11 mouse cellular contexts compared by ENCODE assay signal in the genomic region with DNA sequence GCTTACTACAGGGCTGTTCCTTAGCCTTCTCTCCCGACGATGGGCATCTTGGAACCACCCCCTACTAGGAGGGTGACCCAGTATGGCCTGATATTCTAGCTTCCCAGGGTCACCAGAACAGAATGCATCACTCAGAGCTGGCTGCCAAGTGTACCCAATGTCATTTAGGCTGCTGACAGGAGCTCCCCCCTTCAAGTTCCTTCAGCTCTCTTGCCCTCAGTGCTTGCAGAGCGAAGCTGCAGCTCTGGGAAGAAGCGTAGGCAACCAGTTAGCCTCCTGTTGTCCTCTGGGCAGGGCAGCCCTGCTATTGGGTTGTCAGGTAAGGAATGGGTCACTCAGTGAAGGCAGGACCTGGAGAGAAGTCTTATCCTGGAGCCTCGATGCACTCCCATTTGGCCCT. TPM values are rescaled to one million over a fixed set of nuclear protein-coding genes. Genes with fewer than 3 reads are reported as not detected.
A peak's percentile ranks its signal among the peaks of the same experiment; 100 is the strongest.
DNase-seq lines count a peak whose midpoint lies in the region; ATAC-seq lines count a peak whose summit lies in the region.
"Had no signal": no experiment of that assay in that cellular context is flagged by ENCODE, and none has a peak within 500 bp of the region (broad histone marks: within the 10 kb centered on the region; RNA-seq: fewer than 3 reads in every experiment).

No protein-coding gene starts in this region.

- peak; percentile 50 to 62 for DNase-seq in adrenal gland, adult (ENCODE audit: inconsistent age in 2 of 2, low spot score in 1 of 2)
- DNase-seq in adrenal gland, adult 8-10 months = no peak
- DNase-seq in heart, postnatal 10 days = no peak
- peak; percentile 5 for DNase-seq in brain, adult 2 months (ENCODE audit: low read depth, low spot score)
- DNase-seq: lung, postnatal 14 days had no signal

- H3K9me3 ChIP-seq in heart, embryonic 16.5 days (replicated peaks; ENCODE audit: control insufficient read depth, low read length) = no peaks in the 10 kb centered on the region; the same call in 1 of the 2 replicates
- 0 out of 2 replicates have a peak, but pooled peaks cover 4% of the 10 kb centered on the region for H3K9me3 ChIP-seq in limb, embryonic 13.5 days

- no peak overlapping the region for H3K9ac ChIP-seq in heart, embryonic 16.5 days (ENCODE audit: low read length)
- H3K9ac ChIP-seq in limb, embryonic 13.5 days = peak overlapping the region; percentile 78; the same call in 1 of the 2 replicates

- ATAC-seq in heart, embryonic 16.5 days (replicated peaks; ENCODE audit: extremely low read depth, insufficient read depth, low FRiP score) = no peak
- no peak for ATAC-seq in limb, embryonic 13.5 days (ENCODE audit: low FRiP score, low read depth)
- no peak for ATAC-seq in erythroid progenitor cell, adult 5-6 weeks (replicated peaks; ENCODE audit: low FRiP score, poor library complexity, severe bottlenecking)
- no peak for ATAC-seq in megakaryocyte progenitor cell, adult 5-6 weeks (replicated peaks; ENCODE audit: poor library complexity)
- ATAC-seq: activated CD4-positive, CD25-positive, alpha-beta regulatory T cell, adult 4 months had no signal

- no peak overlapping the region for H3K4me3 ChIP-seq in heart, embryonic 16.5 days (ENCODE audit: low read length)
- no peak overlapping the region for H3K4me3 ChIP-seq in limb, embryonic 13.5 days

- H3K36me3 ChIP-seq in heart, embryonic 16.5 days (ENCODE audit: control insufficient read depth, insufficient read depth) = no peaks in the 10 kb centered on the region
- H3K36me3 ChIP-seq in limb, embryonic 13.5 days = peaks cover 20% of the 10 kb centered on the region

- H3K27ac ChIP-seq in heart, embryonic 16.5 days (ENCODE audit: low read length) = no peak overlapping the region
- no peak overlapping the region for H3K27ac ChIP-seq in limb, embryonic 13.5 days

- 62% methylated on average over 5 of the region's 5 CpGs for WGBS in heart, embryonic 16.5 days
- 61% methylated on average over 5 of the region's 5 CpGs for whole genome bisulfite sequencing in limb, embryonic 13.5 days

- H3K27me3 ChIP-seq in heart, embryonic 16.5 days (ENCODE audit: control insufficient read depth, insufficient read depth, low read length) = peaks cover 36% of the 10 kb centered on the region
- H3K27me3 ChIP-seq in limb, embryonic 13.5 days = peaks cover 32% of the 10 kb centered on the region

- H3K4me2 ChIP-seq in heart, embryonic 16.5 days (ENCODE audit: low read depth, low read length) = peak overlapping the region; percentile 90; the same call in 1 of the 2 replicates
- peak overlapping the region; percentile 92 for H3K4me2 ChIP-seq in limb, embryonic 13.5 days (replicated peaks)

- intact Hi-C loops in heart, postnatal 10 days (cut with DNase I) = no loop called here

- peaks cover 17% of the 10 kb centered on the region for H3K4me1 ChIP-seq in heart, embryonic 16.5 days (ENCODE audit: control insufficient read depth, insufficient read depth, low read length)
- peaks cover 28% of the 10 kb centered on the region for H3K4me1 ChIP-seq in limb, embryonic 13.5 days

RNA-seq across cellular contexts. Expression of a gene that starts 0.8 kb away (rescaled TPM):
- total RNA-seq in adrenal gland, adult 8-10 months (2022) = 10 to 100 TPM in 2 of 4 experiments, 1 to 10 TPM in 2; 5.1 to 13.1 (median 8.4) TPM
- polyA plus RNA-seq in heart, embryonic 16.5 days (2015; fragmentation: Nextera tagmentation; extraction: Ambion mirVana) = 5.5 and 7.8 TPM in 2 replicates
- total RNA-seq in heart, postnatal 10 days (2021) = under 1 TPM; 0.43 to 0.97 TPM
- 21.2 and 23.4 TPM in 2 replicates for polyA plus RNA-seq in limb, embryonic 13.5 days (2015; fragmentation: Nextera tagmentation; extraction: Ambion mirVana)
- total RNA-seq in erythroid progenitor cell, adult 5-6 weeks (2015; ENCODE audit: low replicate concordance) = not detected in 2 replicates
- not detected in 2 replicates for total RNA-seq in erythroid progenitor cell, adult 5-6 weeks (2017; ENCODE audit: low replicate concordance)
- 0.17 TPM in 1 of 2 replicates, not detected in the other for total RNA-seq in megakaryocyte progenitor cell, adult 5-6 weeks (2015)
- 0.12 TPM in 1 of 2 replicates, not detected in the other for total RNA-seq in megakaryocyte progenitor cell, adult 5-6 weeks (2017)
- total RNA-seq: liver, adult 2 months had no signal
- polyA plus RNA-seq: activated CD4-positive, CD25-positive, alpha-beta regulatory T cell, adult 4 months; liver, adult 2 months had no signal

RNA-seq across cellular contexts. Expression of a gene that starts 28.7 kb away (rescaled TPM):
- total RNA-seq in adrenal gland, adult 8-10 months (2022) = 1 to 10 TPM in 3 of 4 experiments, under 1 TPM in 1; 0.87 to 1.8 (median 1.5) TPM
- polyA plus RNA-seq in heart, embryonic 16.5 days (2015; fragmentation: Nextera tagmentation; extraction: Ambion mirVana) = 25.0 and 28.1 TPM in 2 replicates
- total RNA-seq in heart, postnatal 10 days (2021) = 1 to 10 TPM; 2.5 to 2.8 TPM
- polyA plus RNA-seq in limb, embryonic 13.5 days (2015; fragmentation: Nextera tagmentation; extraction: Ambion mirVana) = 35.5 and 36.6 TPM in 2 replicates
- total RNA-seq in erythroid progenitor cell, adult 5-6 weeks (2015; ENCODE audit: low replicate concordance) = 11.3 and 18.7 TPM in 2 replicates
- total RNA-seq in erythroid progenitor cell, adult 5-6 weeks (2017; ENCODE audit: low replicate concordance) = 18.9 and 38.9 TPM in 2 replicates
- total RNA-seq in megakaryocyte progenitor cell, adult 5-6 weeks (2015) = 5.2 and 5.3 TPM in 2 replicates
- total RNA-seq in megakaryocyte progenitor cell, adult 5-6 weeks (2017) = 14.6 and 17.8 TPM in 2 replicates

RNA-seq across cellular contexts. Expression of a gene that starts 38.8 kb away (rescaled TPM):
- total RNA-seq in adrenal gland, adult 8-10 months (2022) = 10 to 100 TPM; 55.3 to 90.7 (median 59.7) TPM
- 719 and 763 TPM in 2 replicates for polyA plus RNA-seq in heart, embryonic 16.5 days (2015; fragmentation: Nextera tagmentation; extraction: Ambion mirVana)
- total RNA-seq in heart, postnatal 10 days (2021) = 100 to 1,000 TPM; 260 to 267 TPM
- 147 and 154 TPM in 2 replicates for polyA plus RNA-seq in limb, embryonic 13.5 days (2015; fragmentation: Nextera tagmentation; extraction: Ambion mirVana)
- 106 and 143 TPM in 2 replicates for total RNA-seq in erythroid progenitor cell, adult 5-6 weeks (2015; ENCODE audit: low replicate concordance)
- 93.8 and 176 TPM in 2 replicates for total RNA-seq in erythroid progenitor cell, adult 5-6 weeks (2017; ENCODE audit: low replicate concordance)
- 139 and 158 TPM in 2 replicates for total RNA-seq in megakaryocyte progenitor cell, adult 5-6 weeks (2015)
- total RNA-seq in megakaryocyte progenitor cell, adult 5-6 weeks (2017) = 126 and 150 TPM in 2 replicates

RNA-seq across cellular contexts. Expression of a gene that starts 44.9 kb away (rescaled TPM):
- total RNA-seq in adrenal gland, adult 8-10 months (2022) = 10 to 100 TPM; 46.7 to 65.5 (median 58.4) TPM
- 1,743 and 2,017 TPM in 2 replicates for polyA plus RNA-seq in heart, embryonic 16.5 days (2015; fragmentation: Nextera tagmentation; extraction: Ambion mirVana)
- 1,000 to 10,000 TPM; 1,259 to 1,405 TPM for total RNA-seq in heart, postnatal 10 days (2021)
- polyA plus RNA-seq in limb, embryonic 13.5 days (2015; fragmentation: Nextera tagmentation; extraction: Ambion mirVana) = 70.0 and 70.4 TPM in 2 replicates
- 22.7 and 54.1 TPM in 2 replicates for total RNA-seq in erythroid progenitor cell, adult 5-6 weeks (2015; ENCODE audit: low replicate concordance)
- total RNA-seq in erythroid progenitor cell, adult 5-6 weeks (2017; ENCODE audit: low replicate concordance) = 16.0 and 29.5 TPM in 2 replicates
- 0.77 and 1.1 TPM in 2 replicates for total RNA-seq in megakaryocyte progenitor cell, adult 5-6 weeks (2015)
- total RNA-seq in megakaryocyte progenitor cell, adult 5-6 weeks (2017) = 0.57 and 1.2 TPM in 2 replicates

Comparison
In these comparisons a context has a peak if more than half of its experiments do, and no peak if none do; other contexts are left out.
1. DNase-seq: peak in adrenal gland, adult (2 of 2) and brain, adult 2 months (single experiment); none in adrenal gland, adult 8-10 months (single experiment) and heart, postnatal 10 days (0 of 2).